Mouse (Mus musculus) heart, embryonic 13.5 days (tissue): Measurements from ENCODE around the gene Ndufs4. TPM values are rescaled to one million over a fixed set of nuclear protein-coding genes. Genes with fewer than 3 reads are reported as not detected.
A peak's percentile ranks its signal among the peaks of the same experiment; 100 is the strongest.

Source experiments
- ATAC-seq: fragments of 200-750 bp; cut with Nextera tagmentation; 2 replicates; pipeline ENCODE4 v1.8.0; 2017; ENCODE audit warnings: moderate TSS enrichment; ENCODE audit not compliant: insufficient number of reproducible peaks, low FRiP score, low TSS enrichment; ENCODE audit errors: extremely low read depth
- H3K27ac ChIP-seq: fragments of 300-500 bp; sonication (generic); replicated peaks from 2 replicates; pipeline ENCODE4 v1.5.1; 2015; ENCODE audit warnings: moderate library complexity, mild to moderate bottlenecking, inconsistent platforms
- H3K27me3 ChIP-seq: fragments of 300-500 bp; sonication (generic); replicated peaks from 2 replicates; pipeline ENCODE4 v1.6.1; 2015; ENCODE audit warnings: mild to moderate bottlenecking, inconsistent platforms
- H3K36me3 ChIP-seq: fragments of 300-500 bp; sonication (generic); 2 replicates; pipeline ENCODE4 v1.6.1; 2015; ENCODE audit warnings: mild to moderate bottlenecking, inconsistent platforms
- H3K4me1 ChIP-seq: fragments of 300-500 bp; sonication (generic); 2 replicates; pipeline ENCODE4 v1.6.1; 2015; ENCODE audit warnings: inconsistent platforms
- H3K4me2 ChIP-seq: fragments of 300-500 bp; sonication (generic); 2 replicates; pipeline ENCODE4 v1.6.1; 2015; ENCODE audit warnings: inconsistent platforms, mild to moderate bottlenecking, moderate library complexity
- H3K4me3 ChIP-seq: fragments of 300-500 bp; sonication (generic); 2 replicates; pipeline ENCODE4 v1.5.1; 2015; ENCODE audit warnings: moderate library complexity, mild to moderate bottlenecking, inconsistent platforms
- H3K9ac ChIP-seq: fragments of 300-500 bp; sonication (generic); 2 replicates; pipeline ENCODE4 v1.6.1; 2015; ENCODE audit warnings: inconsistent platforms, mild to moderate bottlenecking, moderate library complexity
- H3K9me3 ChIP-seq: fragments of 300-500 bp; sonication (generic); 2 replicates; pipeline ENCODE4 v1.6.1; 2016; ENCODE audit warnings: inconsistent platforms
- WGBS: fragments of 180-500 bp; shearing (Covaris S2); methylation state at CpG from one replicate; pipeline ENCODE4 v1.1.7; 2015; ENCODE audit warnings: mixed read lengths; 5-methylcytosine and 5-hydroxymethylcytosine counted together
- polyA plus RNA-seq: library from polyadenylated mRNA; unstranded; fragments of >200 nt; fragmentation: Nextera tagmentation; extraction: Ambion mirVana; gene quantifications from 2 replicates; pipeline ENCODE4 v1.2.1, GENCODE M21; 2015

Ndufs4 gene
- polyA plus RNA-seq, 1 experiment from 2014 or later: 388 TPM

GRCm38 (mm10) chr13:114394784-114395183, 6.7 kb upstream of the Ndufs4 start:
- Histone ChIP-seq H3K9me3 (no peaks in the 10 kb centered on the region), H3K4me3 (no peak overlapping the region), H3K9ac (no peak overlapping the region), H3K4me2 (no peak overlapping the region), H3K27me3 (no peaks in the 10 kb centered on the region), H3K4me1 (no peaks in the 10 kb centered on the region), H3K27ac (no peak overlapping the region), H3K36me3 (no peaks in the 10 kb centered on the region)
- ATAC-seq: no peak
- WGBS: 85% methylated on average over 2 of the region's 2 CpGs

- Histone ChIP-seq H3K36me3 (no peaks in the 10 kb centered on the region), H3K9ac (no peak overlapping the region), H3K4me2 (no peak overlapping the region), H3K4me3 (no peak overlapping the region), H3K27ac (no peak overlapping the region), H3K27me3 (no peaks in the 10 kb centered on the region), H3K9me3 (no peaks in the 10 kb centered on the region), H3K4me1 (peaks cover 6% of the 10 kb centered on the region; the same call in 1 of the 2 replicates)
- no peak for ATAC-seq
Observed at GRCm38 (mm10) chr13:114392501-114392900, 4.4 kb upstream of the Ndufs4 start.

GRCm38 (mm10) chr13:114387521-114388171, 412 bp downstream of the Ndufs4 start:
- H3K4me2 ChIP-seq: peak overlapping the region; percentile 90
- ATAC-seq: peak; percentile 58; the same call in 1 of the 2 replicates
- H3K27ac ChIP-seq: peak overlapping the region; percentile 75
- peaks cover 12% of the 10 kb centered on the region for H3K36me3 ChIP-seq
- H3K27me3 ChIP-seq: no peaks in the 10 kb centered on the region
- peak overlapping the region; percentile 92 for H3K4me3 ChIP-seq
- WGBS: under 1% methylated on average over 37 of the region's 37 CpGs
- H3K4me1 ChIP-seq: peaks cover 14% of the 10 kb centered on the region
- no peaks in the 10 kb centered on the region for H3K9me3 ChIP-seq
- peak overlapping the region; percentile 93 for H3K9ac ChIP-seq

GRCm38 (mm10) chr13:114387074-114387487, 977 bp downstream of the Ndufs4 start:
- ATAC-seq: no peak
- H3K4me2 ChIP-seq: peak overlapping the region; percentile 90
- H3K36me3 ChIP-seq: peaks cover 18% of the 10 kb centered on the region
- H3K4me3 ChIP-seq: peak overlapping the region; percentile 92
- peaks cover 14% of the 10 kb centered on the region for H3K4me1 ChIP-seq
- peak overlapping the region; percentile 93 for H3K9ac ChIP-seq
- 4% methylated on average over 10 of the region's 10 CpGs for WGBS
- H3K27ac ChIP-seq: peak overlapping the region; percentile 75; the same call in 1 of the 2 replicates
- H3K9me3 ChIP-seq: no peaks in the 10 kb centered on the region
- H3K27me3 ChIP-seq: no peaks in the 10 kb centered on the region

DNA sequence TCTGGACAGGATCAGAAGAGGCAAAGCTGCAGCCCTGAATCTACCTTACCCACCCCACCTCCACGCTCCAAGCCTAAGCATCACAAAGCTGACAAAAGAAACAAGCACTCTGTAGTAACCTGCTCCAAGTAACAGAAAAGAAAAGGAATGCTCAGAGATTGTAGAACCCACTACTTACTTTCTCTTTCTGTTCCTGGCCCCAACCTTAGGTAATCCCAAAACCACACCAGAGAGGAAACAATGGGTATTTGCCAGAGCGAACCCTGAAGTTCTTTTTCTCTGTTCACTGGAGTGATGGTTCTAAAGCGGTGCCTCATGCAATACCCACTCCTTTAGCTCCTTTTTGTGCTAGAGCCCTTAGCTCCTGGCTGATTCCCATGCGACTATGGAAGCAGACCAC, 11.5 kb downstream of the Ndufs4 start:
- 92% methylated on average over 4 of the region's 4 CpGs for WGBS
- Histone ChIP-seq H3K9me3 (peaks cover 8% of the 10 kb centered on the region; the same call in 1 of the 2 replicates), H3K9ac (no peak overlapping the region), H3K36me3 (peaks cover 37% of the 10 kb centered on the region), H3K4me2 (no peak overlapping the region), H3K4me3 (no peak overlapping the region), H3K27ac (no peak overlapping the region), H3K27me3 (no peaks in the 10 kb centered on the region), H3K4me1 (peaks cover 4% of the 10 kb centered on the region; the same call in 1 of the 2 replicates)
- no peak for ATAC-seq

GRCm38 (mm10) chr13:114362086-114362485, 26.0 kb downstream of the Ndufs4 start:
- Histone ChIP-seq H3K27me3 (no peaks in the 10 kb centered on the region), H3K4me1 (peaks cover 11% of the 10 kb centered on the region), H3K4me3 (no peak overlapping the region), H3K36me3 (peaks cover 18% of the 10 kb centered on the region), H3K4me2 (no peak overlapping the region), H3K27ac (no peak overlapping the region), H3K9ac (no peak overlapping the region), H3K9me3 (no peaks in the 10 kb centered on the region)
- no peak for ATAC-seq
- whole genome bisulfite sequencing: 62% methylated on average over 3 of the region's 3 CpGs

GRCm38 (mm10) chr13:114351321-114351946, 36.6 kb downstream of the Ndufs4 start:
- H3K4me1 ChIP-seq: peaks cover 4% of the 10 kb centered on the region
- H3K9me3 ChIP-seq: no peaks in the 10 kb centered on the region
- no peaks in the 10 kb centered on the region for H3K27me3 ChIP-seq
- H3K36me3 ChIP-seq: peaks cover 8% of the 10 kb centered on the region
- no peak overlapping the region for H3K4me3 ChIP-seq
- WGBS: 75% methylated on average over 8 of the region's 8 CpGs
- ATAC-seq: no peak
- H3K4me2 ChIP-seq: no peak overlapping the region
- H3K27ac ChIP-seq: no peak overlapping the region
- no peak overlapping the region for H3K9ac ChIP-seq

DNA sequence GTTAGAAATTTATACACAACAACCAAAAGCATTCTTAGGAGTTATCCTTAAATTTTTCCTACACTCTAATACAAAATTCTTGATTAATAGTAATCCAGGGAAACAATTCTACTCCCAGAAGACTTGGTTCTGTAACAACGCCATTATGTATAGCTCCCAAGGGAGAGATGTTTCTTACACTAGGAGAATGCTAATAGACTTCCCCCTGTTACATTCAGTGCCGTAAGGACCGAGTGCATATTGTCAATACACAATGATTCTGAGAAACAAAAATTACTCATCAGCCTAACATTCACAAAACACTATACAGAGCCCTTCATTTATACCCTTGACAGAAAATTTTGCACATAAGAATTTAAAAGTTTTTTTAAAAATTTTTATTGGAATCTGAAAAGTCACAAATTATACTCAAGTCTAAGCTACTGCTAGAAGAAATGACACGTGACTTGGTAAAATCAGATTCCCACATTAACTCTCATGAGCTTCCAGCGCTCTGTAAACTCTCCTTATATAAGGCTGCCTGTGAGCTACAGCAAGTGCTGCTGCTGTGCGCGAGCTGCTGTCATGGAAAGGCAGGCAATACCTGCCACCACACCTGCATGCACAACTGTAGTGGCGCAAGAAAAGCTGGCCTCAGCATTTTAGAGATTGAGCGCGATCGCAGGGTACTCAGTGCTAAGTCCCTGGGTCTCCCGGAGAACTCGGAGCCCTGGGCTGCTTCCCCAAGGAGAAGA, 42.9 kb downstream of the Ndufs4 start:
- no peaks in the 10 kb centered on the region for H3K27me3 ChIP-seq
- peaks cover 26% of the 10 kb centered on the region for H3K4me1 ChIP-seq
- H3K9ac ChIP-seq: no peak overlapping the region
- no peak overlapping the region for H3K4me3 ChIP-seq
- H3K4me2 ChIP-seq: no peak overlapping the region
- H3K27ac ChIP-seq: no peak overlapping the region
- H3K36me3 ChIP-seq: peaks cover 6% of the 10 kb centered on the region
- H3K9me3 ChIP-seq: no peaks in the 10 kb centered on the region
- no peak for ATAC-seq
- WGBS: 77% methylated on average over 13 of the region's 13 CpGs

DNA sequence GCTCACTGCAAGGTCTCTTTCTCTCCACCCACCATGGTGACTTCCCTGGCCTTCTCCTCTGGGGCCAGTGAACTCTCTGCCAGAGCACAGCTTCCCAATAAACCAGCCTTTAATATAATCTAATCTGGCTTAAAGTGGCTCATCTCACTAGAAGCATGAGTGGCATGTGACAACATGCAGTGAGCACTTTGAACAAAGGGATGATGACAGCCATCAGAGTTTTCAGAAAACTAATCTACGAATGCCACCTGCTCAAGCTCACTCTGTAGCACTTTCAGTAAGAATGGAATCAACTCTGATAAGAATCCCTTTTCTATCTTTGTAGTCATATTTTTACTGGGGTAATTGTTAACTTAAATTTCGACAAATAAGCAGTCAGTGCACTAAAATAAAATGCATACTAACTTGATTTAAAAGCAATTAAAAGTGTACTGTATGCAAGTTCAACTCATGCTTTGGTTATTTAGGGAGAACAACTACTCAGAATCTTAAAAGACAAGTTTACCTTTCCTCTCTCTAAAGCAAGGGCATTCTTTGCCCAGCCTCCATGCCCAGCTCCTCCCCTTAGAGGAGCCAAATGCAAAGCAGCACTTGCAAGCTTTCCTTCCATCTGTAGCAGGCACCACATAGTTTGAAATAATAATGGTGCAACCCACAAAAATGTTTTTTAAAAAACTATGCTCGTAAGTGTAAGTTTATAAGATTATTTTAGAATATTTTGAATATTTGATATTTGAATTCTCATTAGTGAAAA, 43.7 kb downstream of the Ndufs4 start:
- 38% methylated on average over 3 of the region's 3 CpGs for WGBS
- Histone ChIP-seq H3K4me3 (no peak overlapping the region), H3K4me2 (peak overlapping the region; percentile 21), H3K27me3 (no peaks in the 10 kb centered on the region), H3K27ac (0 out of 2 replicates have a peak overlapping the region, but pooled peaks have one; percentile 10), H3K9ac (no peak overlapping the region), H3K4me1 (peaks cover 26% of the 10 kb centered on the region), H3K36me3 (peaks cover 1% of the 10 kb centered on the region; the same call in 1 of the 2 replicates), H3K9me3 (no peaks in the 10 kb centered on the region)
- no peak for ATAC-seq

DNA sequence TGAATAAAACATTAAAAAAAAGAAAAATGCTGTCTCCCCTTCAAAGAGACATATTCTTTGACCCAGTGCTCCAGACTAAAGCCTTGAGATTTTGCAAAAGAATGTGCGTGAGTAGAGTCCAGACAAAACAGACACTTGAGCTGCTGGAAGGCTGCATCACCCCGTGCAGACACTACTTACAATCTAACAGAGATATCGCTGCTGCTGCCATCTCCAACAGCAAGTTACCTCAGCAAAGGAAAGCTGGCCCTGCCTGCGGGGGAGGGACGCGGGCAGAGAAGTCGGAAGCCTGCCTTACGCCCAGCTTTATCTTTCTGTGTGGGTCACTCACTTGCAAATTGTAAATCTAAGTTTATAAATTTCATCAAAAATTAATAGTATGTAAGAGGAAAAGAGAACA, 45.1 kb downstream of the Ndufs4 start:
- no peak overlapping the region for H3K4me3 ChIP-seq
- no peak for ATAC-seq
- no peaks in the 10 kb centered on the region for H3K36me3 ChIP-seq
- no peak overlapping the region for H3K9ac ChIP-seq
- no peaks in the 10 kb centered on the region for H3K27me3 ChIP-seq
- peaks cover 26% of the 10 kb centered on the region for H3K4me1 ChIP-seq
- H3K27ac ChIP-seq: no peak overlapping the region
- peak overlapping the region; percentile 38 for H3K4me2 ChIP-seq
- H3K9me3 ChIP-seq: no peaks in the 10 kb centered on the region
- 21% methylated on average over 8 of the region's 8 CpGs for WGBS

GRCm38 (mm10) chr13:114319835-114320389, 68.1 kb downstream of the Ndufs4 start:
- no peaks in the 10 kb centered on the region for H3K27me3 ChIP-seq
- H3K9ac ChIP-seq: no peak overlapping the region
- no peak overlapping the region for H3K4me3 ChIP-seq
- H3K36me3 ChIP-seq: peaks cover 14% of the 10 kb centered on the region
- H3K27ac ChIP-seq: no peak overlapping the region
- H3K4me1 ChIP-seq: 0 out of 2 replicates have a peak, but pooled peaks cover 5% of the 10 kb centered on the region
- no peak overlapping the region for H3K4me2 ChIP-seq
- ATAC-seq: no peak
- 84% methylated on average over 2 of the region's 2 CpGs for WGBS
- H3K9me3 ChIP-seq: no peaks in the 10 kb centered on the region
